Comparison of ENCODE assay signal across 11 mouse cellular contexts in the genomic region with DNA sequence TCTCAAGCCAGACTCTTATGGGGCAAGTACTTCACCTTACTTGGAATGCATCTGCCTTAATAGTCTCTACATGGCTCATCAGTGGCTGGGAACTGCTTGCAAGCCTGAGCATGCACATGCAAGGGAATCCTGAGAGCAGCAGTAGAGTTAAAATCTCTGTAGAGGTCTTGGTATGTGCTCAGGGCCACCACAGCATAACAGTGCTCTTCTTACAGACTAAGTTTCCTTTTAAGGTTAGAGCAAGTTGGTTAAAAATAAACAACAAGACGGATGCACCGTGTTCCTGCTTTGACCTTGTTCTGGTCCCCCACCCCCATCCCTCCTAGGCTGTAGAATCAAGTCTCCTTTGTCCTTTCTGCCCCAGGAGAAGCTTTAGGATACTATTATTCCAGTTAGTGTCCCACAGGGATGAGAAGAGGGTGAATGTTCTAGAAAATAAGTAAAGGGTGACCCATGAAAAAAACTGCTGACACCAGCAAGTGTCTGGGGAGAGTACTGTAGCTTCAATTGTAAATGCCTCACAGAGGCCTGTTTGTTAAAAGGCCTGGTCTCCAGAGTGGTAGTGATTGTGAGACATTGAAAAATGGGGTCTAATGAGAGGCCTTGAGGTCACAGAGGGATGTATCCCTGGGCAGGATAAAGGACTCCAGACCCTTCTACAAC. TPM values are rescaled to one million over a fixed set of nuclear protein-coding genes. Genes with fewer than 3 reads are reported as not detected.
DNase-seq lines count a peak whose midpoint lies in the region; ATAC-seq and TF ChIP-seq lines count a peak whose summit lies in the region.
"Had no signal": no experiment of that assay in that cellular context is flagged by ENCODE, and none has a peak within 500 bp of the region (broad histone marks: within the 10 kb centered on the region; RNA-seq: fewer than 3 reads in every experiment).

No protein-coding gene starts in this region.

- no peak for TF ChIP-seq CTCF in testis, adult 2 months (IDR thresholded peaks at IDR 0.05; ENCODE audit: control insufficient read depth, insufficient read depth, insufficient replicate concordance, low read depth, low read length)

- ATAC-seq in lung, embryonic 16.5 days (ENCODE audit: low read depth): peak; percentile 56

- H3K9ac ChIP-seq in lung, embryonic 16.5 days (ENCODE audit: low read length): no peak overlapping the region
- H3K9ac ChIP-seq: limb, embryonic 15.5 days; neural tube, embryonic 12.5 days had no signal

- peak overlapping the region; percentile 43; the same call in 1 of the 2 replicates for H3K27ac ChIP-seq in lung, embryonic 16.5 days (ENCODE audit: low read length)
- H3K27ac ChIP-seq in testis, adult 2 months (ENCODE audit: control insufficient read depth, insufficient read depth, low read depth, low read length): peak overlapping the region; percentile 78
- H3K27ac ChIP-seq: limb, embryonic 15.5 days; neural tube, embryonic 12.5 days had no signal

- TF ChIP-seq POLR2A in testis, adult 2 months (IDR thresholded peaks at IDR 0.05; ENCODE audit: control insufficient read depth, low read depth, low read length): no peak

- peak; percentile 22 for DNase-seq in adrenal gland, postnatal 14 days
- no peak for DNase-seq in adrenal gland, adult 2 months
- no peak for DNase-seq in lung, adult 18-20 months
- DNase-seq in induced T-regulatory cell, adult 2 months (ENCODE audit: low read depth): peak; percentile 63
- no peak for DNase-seq in frontal cortex, postnatal 36 days (ENCODE audit: low spot score in 2 of 2)
- no peak for DNase-seq in retina, embryonic 14.5 days (ENCODE audit: low spot score)
- DNase-seq: right cerebral cortex, postnatal 4 days had no signal

- 0 out of 2 replicates have a peak, but pooled peaks cover 2% of the 10 kb centered on the region for H3K4me1 ChIP-seq in lung, embryonic 16.5 days (replicated peaks; ENCODE audit: control insufficient read depth, insufficient read depth, low read length)
- H3K4me1 ChIP-seq in testis, adult 2 months (ENCODE audit: control insufficient read depth, insufficient read depth, low read length): no peaks in the 10 kb centered on the region; the same call in 1 of the 2 replicates
- H3K4me1 ChIP-seq: limb, embryonic 15.5 days; neural tube, embryonic 12.5 days had no signal

- no peaks in the 10 kb centered on the region for H3K9me3 ChIP-seq in lung, embryonic 16.5 days (ENCODE audit: control insufficient read depth, low read length)
- H3K9me3 ChIP-seq: limb, embryonic 15.5 days; neural tube, embryonic 12.5 days had no signal

- H3K4me3 ChIP-seq in lung, embryonic 16.5 days (ENCODE audit: low read length): no peak overlapping the region
- H3K4me3 ChIP-seq in testis, adult 2 months (ENCODE audit: control insufficient read depth, low read depth, low read length): no peak overlapping the region
- H3K4me3 ChIP-seq: limb, embryonic 15.5 days; neural tube, embryonic 12.5 days had no signal

- H3K27me3 ChIP-seq in lung, embryonic 16.5 days (ENCODE audit: control insufficient read depth, insufficient read depth, low read depth, low read length): no peaks in the 10 kb centered on the region
- no peaks in the 10 kb centered on the region for H3K27me3 ChIP-seq in testis, adult 2 months (ENCODE audit: control insufficient read depth, insufficient read depth, low read length)
- H3K27me3 ChIP-seq: limb, embryonic 15.5 days; neural tube, embryonic 12.5 days had no signal

- no peaks in the 10 kb centered on the region for H3K36me3 ChIP-seq in lung, embryonic 16.5 days (ENCODE audit: control insufficient read depth, insufficient read depth, low read length)
- H3K36me3 ChIP-seq in testis, adult 2 months (ENCODE audit: control insufficient read depth, insufficient read depth, low read length): no peaks in the 10 kb centered on the region
- H3K36me3 ChIP-seq: limb, embryonic 15.5 days; neural tube, embryonic 12.5 days had no signal

- H3K4me2 ChIP-seq in lung, embryonic 16.5 days (ENCODE audit: low read depth, low read length): no peak overlapping the region
- H3K4me2 ChIP-seq: limb, embryonic 15.5 days; neural tube, embryonic 12.5 days had no signal

- WGBS in lung, embryonic 16.5 days: 8% methylated on average over 2 of the region's 2 CpGs

RNA-seq across cellular contexts. Expression of a gene that starts 31.4 kb away (rescaled TPM):
- total RNA-seq in adrenal gland, postnatal 14 days (2021): 44.2 and 47.6 TPM in 2 replicates
- total RNA-seq in adrenal gland, adult 2 months (2021): 10 to 100 TPM; 38.8 to 48.0 TPM
- polyA plus RNA-seq in adrenal gland, adult 2 months (2012; rRNA removed): 1.5 and 1.9 TPM in 2 replicates
- polyA plus RNA-seq in lung, embryonic 16.5 days (2015; fragmentation: Nextera tagmentation; extraction: Ambion mirVana): 17.4 and 17.9 TPM in 2 replicates
- polyA plus RNA-seq in testis, adult 2 months (2012; rRNA removed): 18.6 and 25.4 TPM in 2 replicates

Comparison
In these comparisons a context has a peak if more than half of its experiments do, and no peak if none do; other contexts are left out.
1. DNase-seq: peak in adrenal gland, postnatal 14 days (single experiment) and induced T-regulatory cell, adult 2 months (single experiment); none in adrenal gland, adult 2 months (single experiment), lung, adult 18-20 months (0 of 2), frontal cortex, postnatal 36 days (0 of 2) and retina, embryonic 14.5 days (single experiment).